Mouse (Mus musculus) mouse embryonic stem cell (cell line): ENCODE measurements around the gene Gucy1b2.

Source experiments
- in situ Hi-C, 2 experiments: fragments of 300-500 bp; cut with MboI; formaldehyde crosslinking; loops; 1 replicate in 1 of 2; 3 replicates in 1 of 2; pipeline ENCODE4 v1.14.3; 2019 to 2020; ENCODE audit warnings: low sequenced_read_pairs in 2 of 2, low pct_unique_long_range_greater_than_20kb in 1 of 2, mixed read lengths in 1 of 2; ENCODE audit not compliant: unreplicated experiment in 1 of 2

Gucy1b2 gene

GRCm38 (mm10) chr14:62453276-62453675, 2.8 kb downstream of the Gucy1b2 start:
- in situ Hi-C loops, result loop anchor here (10.0 to 25.0 kb wide), 5 partner anchors 198 to 891 kb away; partner anchors contain the start of gene Spryd7 (in 1 of the 2)

- in situ Hi-C loops, result loop anchor here (10.0 to 25.0 kb wide), 5 partner anchors 196 to 888 kb away; partner anchors contain the start of gene Spryd7 (in 1 of the 2)
Measured at GRCm38 (mm10) chr14:62450706-62451105, 5.4 kb downstream of the Gucy1b2 start.

GRCm38 (mm10) chr14:62447214-62447548, 8.9 kb downstream of the Gucy1b2 start:
- in situ Hi-C loops, result no loop called here

GRCm38 (mm10) chr14:62446385-62447213, 9.5 kb downstream of the Gucy1b2 start:
- in situ Hi-C loops, result no loop called here

- in situ Hi-C loops, result no loop called here
Measured at GRCm38 (mm10) chr14:62443840-62444430, 12.2 kb downstream of the Gucy1b2 start.

GRCm38 (mm10) chr14:62442971-62443370, 13.1 kb downstream of the Gucy1b2 start:
- in situ Hi-C loops, result no loop called here

- in situ Hi-C loops, result no loop called here
Measured at GRCm38 (mm10) chr14:62440036-62440435, 16.1 kb downstream of the Gucy1b2 start.

- in situ Hi-C loops, result no loop called here
Measured at GRCm38 (mm10) chr14:62438236-62438635, 17.9 kb downstream of the Gucy1b2 start.

GRCm38 (mm10) chr14:62437806-62438205, 18.3 kb downstream of the Gucy1b2 start:
- in situ Hi-C loops, result no loop called here

- in situ Hi-C loops, result no loop called here
Measured at GRCm38 (mm10) chr14:62425277-62425691, 30.8 kb downstream of the Gucy1b2 start.

GRCm38 (mm10) chr14:62422265-62422664, 33.8 kb downstream of the Gucy1b2 start:
- in situ Hi-C loops, result no loop called here

- in situ Hi-C loops, result no loop called here
Measured at GRCm38 (mm10) chr14:62417501-62417900, 38.6 kb downstream of the Gucy1b2 start.

- in situ Hi-C loops, result no loop called here
Measured at GRCm38 (mm10) chr14:62416742-62417134, 39.4 kb downstream of the Gucy1b2 start.

- in situ Hi-C loops, result no loop called here
Measured at GRCm38 (mm10) chr14:62416007-62416741, 39.9 kb downstream of the Gucy1b2 start.

GRCm38 (mm10) chr14:62395346-62395745, 60.7 kb downstream of the Gucy1b2 start:
- in situ Hi-C loops, result no loop called here

GRCm38 (mm10) chr14:62392754-62393153, 63.3 kb downstream of the Gucy1b2 start:
- in situ Hi-C loops, result no loop called here

- in situ Hi-C loops, result no loop called here
Measured at GRCm38 (mm10) chr14:62389729-62390536, 66.2 kb downstream of the Gucy1b2 start.

GRCm38 (mm10) chr14:62389064-62389728, 66.9 kb downstream of the Gucy1b2 start:
- in situ Hi-C loops, result no loop called here
